Mouse (Mus musculus) spleen, adult 2 months (tissue): Measurements from ENCODE around the gene Cdc73. TPM values are rescaled to one million over a fixed set of nuclear protein-coding genes. Genes with fewer than 3 reads are reported as not detected.

Experiments
- DNase-seq, 2 experiments: peaks; one replicate each; pipeline versions ENCODE4 v3.0.0 to v3.0.0-alpha.2; 2012 to 2021; ENCODE audit warnings: low spot score in 2 of 2, low read depth in 1 of 2
- H3K27ac ChIP-seq: fragments of 200-500 bp; 2 replicates; pipeline ENCODE4 v1.5.1; 2012; ENCODE audit warnings: low read length, inconsistent platforms; ENCODE audit not compliant: insufficient read depth
- H3K27me3 ChIP-seq: fragments of 200-500 bp; 2 replicates; pipeline ENCODE4 v1.6.1; 2012; ENCODE audit warnings: mild to moderate bottlenecking, moderate library complexity, low read length, inconsistent platforms; ENCODE audit not compliant: control insufficient read depth, insufficient read depth
- H3K36me3 ChIP-seq: fragments of 200-500 bp; 2 replicates; pipeline ENCODE4 v1.6.1; 2012; ENCODE audit warnings: mild to moderate bottlenecking, low read length, inconsistent platforms; ENCODE audit not compliant: control insufficient read depth, insufficient read depth
- H3K4me1 ChIP-seq: fragments of 200-500 bp; 2 replicates; pipeline ENCODE4 v1.6.1; 2011; ENCODE audit warnings: inconsistent platforms; ENCODE audit not compliant: control insufficient read depth, insufficient read depth, insufficient read length
- H3K4me3 ChIP-seq: fragments of 200-500 bp; 2 replicates; pipeline ENCODE4 v1.5.1; 2011; ENCODE audit warnings: mild to moderate bottlenecking, inconsistent platforms; ENCODE audit not compliant: insufficient read depth, insufficient read length; ENCODE audit errors: extremely low read depth
- CTCF ChIP-seq: fragments of 200-500 bp; IDR thresholded peaks from 2 replicates; pipeline ENCODE4 v1.5.1; 2011; ENCODE audit warnings: mild to moderate bottlenecking, inconsistent platforms; ENCODE audit not compliant: insufficient read depth, insufficient read length, insufficient replicate concordance; ENCODE audit errors: extremely low read depth
- POLR2A ChIP-seq: fragments of 200-500 bp; IDR thresholded peaks from 2 replicates; pipeline ENCODE4 v1.6.1; 2011; ENCODE audit warnings: low read depth, low read length, inconsistent platforms
- WGBS: fragments of 180-500 bp; shearing (Covaris S2); methylation state at CpG from one replicate; pipeline ENCODE4 v1.1.7; 2018; 5-methylcytosine and 5-hydroxymethylcytosine counted together
- polyA plus RNA-seq: library from polyadenylated mRNA; depleted of rRNA; stranded (reverse); fragments of >200 nt; gene quantifications from 2 replicates; pipeline ENCODE4 v1.2.3, GENCODE M21; 2012

The Cdc73 gene
- polyA plus RNA-seq, 1 experiment = 0.95 TPM

GRCm38 (mm10) chr1:143710627-143710976 lies 7.9 kb upstream of the Cdc73 start:
- no peak overlapping the region for H3K27ac ChIP-seq
- WGBS = 86% methylated on average over 5 of the region's 5 CpGs
- no peak for DNase-seq

DNA sequence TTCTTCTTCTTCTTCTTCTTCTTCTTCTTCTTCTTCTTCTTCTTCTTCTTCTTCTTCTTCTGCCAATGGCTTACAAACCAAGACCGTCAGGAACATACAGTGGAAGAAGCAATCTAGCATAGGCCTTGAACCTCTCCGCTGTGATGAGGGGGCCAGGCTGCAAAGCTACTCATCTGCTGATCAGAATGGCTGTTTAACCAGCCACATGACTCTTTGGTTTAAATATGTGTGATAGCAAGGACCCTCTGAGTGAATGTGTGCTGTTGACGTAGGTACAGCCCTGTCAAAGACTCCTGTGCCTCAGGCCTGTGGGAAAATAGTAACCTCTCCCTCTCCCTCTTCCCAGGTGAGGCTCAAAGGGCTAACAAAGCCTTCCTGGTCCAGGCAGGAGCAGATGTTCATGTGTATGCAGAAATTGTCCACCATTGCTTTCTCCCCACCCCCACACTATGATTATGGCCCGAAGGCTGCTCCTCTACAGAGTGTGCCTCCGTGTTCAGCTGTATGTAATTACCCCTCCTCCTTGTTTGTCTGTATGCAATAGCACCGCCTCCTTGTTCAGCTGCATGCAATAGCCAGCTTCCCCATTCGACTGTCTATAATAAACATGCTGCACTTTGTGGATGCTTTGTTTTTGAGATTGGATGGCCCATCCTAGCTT lies 7.4 kb upstream of the Cdc73 start:
- 66% methylated on average over 7 of the region's 7 CpGs for WGBS
- Histone ChIP-seq H3K4me1 (no peaks in the 10 kb centered on the region), H3K27ac (no peak overlapping the region), H3K4me3 (no peak overlapping the region), H3K27me3 (0 out of 2 replicates have a peak, but pooled peaks cover under 1% of the 10 kb centered on the region), H3K36me3 (no peaks in the 10 kb centered on the region)
- TF ChIP-seq CTCF (no peak), POLR2A (no peak)
- DNase-seq = no peak

More at GRCm38 (mm10) chr1:143710627-143710976, 7.9 kb upstream of the Cdc73 start:
- H3K36me3 ChIP-seq = no peaks in the 10 kb centered on the region
- no peaks in the 10 kb centered on the region for H3K27me3 ChIP-seq
- H3K4me3 ChIP-seq = no peak overlapping the region
- TF ChIP-seq POLR2A (no peak), CTCF (no peak)
- no peaks in the 10 kb centered on the region for H3K4me1 ChIP-seq

- Histone ChIP-seq H3K27me3 (peaks cover 3% of the 10 kb centered on the region; the same call in 1 of the 2 replicates), H3K4me3 (no peak overlapping the region), H3K27ac (no peak overlapping the region), H3K4me1 (no peaks in the 10 kb centered on the region), H3K36me3 (no peaks in the 10 kb centered on the region)
- 68% methylated on average over 6 of the region's 6 CpGs for WGBS
- TF ChIP-seq POLR2A (no peak), CTCF (no peak)
- DNase-seq = no peak
Observed at GRCm38 (mm10) chr1:143708361-143708760, 5.7 kb upstream of the Cdc73 start.

DNA sequence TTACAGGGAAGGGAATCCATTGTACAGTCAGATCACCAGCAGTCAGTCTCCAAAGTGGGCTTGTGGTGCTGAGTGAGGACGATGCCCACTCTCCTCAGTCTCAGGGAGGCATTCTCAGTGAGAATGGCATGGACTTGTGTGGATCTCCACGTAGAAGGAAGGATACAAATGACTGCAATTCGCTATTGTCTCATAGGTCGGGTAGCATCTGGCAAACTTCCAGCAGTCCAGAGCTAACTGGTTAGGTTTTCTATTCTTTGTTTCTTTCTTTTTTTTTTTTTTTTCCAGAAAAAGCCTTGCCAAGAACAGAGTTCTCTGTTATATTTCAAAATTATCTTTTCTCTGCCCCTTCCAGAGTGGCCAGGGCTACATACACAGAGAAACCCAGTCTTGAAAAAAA lies 4.3 kb upstream of the Cdc73 start:
- Histone ChIP-seq H3K27me3 (peaks cover 3% of the 10 kb centered on the region; the same call in 1 of the 2 replicates), H3K36me3 (no peaks in the 10 kb centered on the region), H3K4me1 (no peaks in the 10 kb centered on the region), H3K4me3 (no peak overlapping the region), H3K27ac (no peak overlapping the region)
- no peak for DNase-seq
- 82% methylated on average over 4 of the region's 4 CpGs for WGBS
- TF ChIP-seq POLR2A (no peak), CTCF (no peak)

GRCm38 (mm10) chr1:143702141-143702740 lies 452 bp downstream of the Cdc73 start:
- TF ChIP-seq CTCF (no peak), POLR2A (no peak)
- peaks cover 3% of the 10 kb centered on the region; the same call in 1 of the 2 replicates for H3K27me3 ChIP-seq
- H3K4me1 ChIP-seq = no peaks in the 10 kb centered on the region
- WGBS = 1% methylated on average over 44 of the region's 48 CpGs
- H3K27ac ChIP-seq = peak overlapping the region; percentile 80
- DNase-seq = peak; percentile 18 to 28
- peak overlapping the region; percentile 93 for H3K4me3 ChIP-seq
- H3K36me3 ChIP-seq = peaks cover 1% of the 10 kb centered on the region; the same call in 1 of the 2 replicates

DNA sequence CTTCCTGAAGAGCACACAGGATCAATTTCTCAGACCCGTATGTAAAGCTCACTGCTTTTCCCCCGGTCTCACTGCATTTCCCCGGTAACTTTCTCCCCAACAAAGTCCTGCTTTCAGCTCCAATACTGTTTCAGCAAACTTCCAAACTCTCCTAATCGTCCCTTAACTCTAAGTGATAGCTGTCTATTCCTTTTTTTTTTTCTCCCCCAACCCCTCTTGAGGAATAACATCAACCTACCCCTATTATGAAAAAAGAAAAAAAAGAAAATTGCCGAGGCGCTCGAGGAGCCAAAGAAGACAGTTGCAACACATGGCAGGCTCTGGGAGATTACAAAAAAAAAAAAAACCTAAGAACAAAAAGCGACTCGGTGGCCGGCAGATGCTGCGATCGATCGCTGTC lies 957 bp downstream of the Cdc73 start:
- TF ChIP-seq POLR2A = no peak
- no peak for TF ChIP-seq CTCF
- no peak for DNase-seq
- H3K36me3 ChIP-seq = peaks cover 1% of the 10 kb centered on the region; the same call in 1 of the 2 replicates
- H3K4me3 ChIP-seq = peak overlapping the region; percentile 93
- H3K4me1 ChIP-seq = no peaks in the 10 kb centered on the region
- 0 out of 2 replicates have a peak overlapping the region, but pooled peaks have one; percentile 80 for H3K27ac ChIP-seq
- H3K27me3 ChIP-seq = peaks cover 3% of the 10 kb centered on the region; the same call in 1 of the 2 replicates
- WGBS = 1% methylated on average over 13 of the region's 13 CpGs

DNA sequence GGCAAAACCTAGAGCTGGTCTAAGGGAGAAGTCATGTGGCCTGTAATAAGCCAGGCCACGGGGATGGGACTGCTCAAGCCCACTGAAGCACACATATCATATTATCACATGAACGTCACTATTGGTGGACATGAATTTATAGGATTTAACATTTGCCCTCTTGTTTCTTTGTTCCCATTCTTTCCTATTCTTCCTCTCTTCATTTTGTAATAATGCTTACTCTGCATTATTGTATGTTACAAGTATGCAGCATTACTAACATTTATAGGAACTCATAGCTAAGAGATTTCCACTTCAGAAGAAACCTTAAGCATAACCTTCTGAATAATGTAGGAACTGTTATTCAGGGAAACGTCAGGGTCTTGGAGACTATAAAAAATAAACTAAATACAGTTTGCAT lies 17.8 kb downstream of the Cdc73 start:
- Histone ChIP-seq H3K4me3 (no peak overlapping the region), H3K27me3 (no peaks in the 10 kb centered on the region), H3K27ac (no peak overlapping the region), H3K36me3 (peaks cover 14% of the 10 kb centered on the region), H3K4me1 (no peaks in the 10 kb centered on the region)
- 92% methylated on average over 3 of the region's 3 CpGs for WGBS
- DNase-seq = no peak
- TF ChIP-seq POLR2A = no peak
- no peak for TF ChIP-seq CTCF
